Mouse (Mus musculus) heart, postnatal 14 days (tissue): Measurements from ENCODE around the gene Map3k12. TPM values are rescaled to one million over a fixed set of nuclear protein-coding genes. Genes with fewer than 3 reads are reported as not detected.
A peak's percentile ranks its signal among the peaks of the same experiment; 100 is the strongest.

ENCODE experiments used
- DNase-seq, 2 experiments: peaks; one replicate each; pipeline ENCODE4 v3.0.0; 2021 to 2022
- intact Hi-C: fragments of 180-260 bp; cut with DNase I; formaldehyde crosslinking; loops from one replicate; pipeline ENCODE4 v1.15.1; 2025
- total RNA-seq, 2 experiments: library from RNA; stranded (reverse); gene quantifications; 2 replicates each; pipeline ENCODE4 v1.2.3; 2021

The Map3k12 gene
- total RNA-seq, 2 experiments from 2014 or later, result 4.7 to 4.8 TPM

- intact Hi-C loops, result loop anchor here (5.0 to 10.0 kb wide), 3 partner anchors 140 to 1908 kb away; partner anchors contain the start of gene Dazap2
- peak; percentile 77 to 84 for DNase-seq
These were observed 8.1 kb upstream of the Map3k12 start, which contains the start of gene Npff for GRCm38 (mm10) chr15:102524892-102525485. Gene Npff (minus strand): TSS chr15:102524942.

- intact Hi-C loops, result loop anchor here (10.0 kb wide), 1 partner anchor 137 kb away; no protein-coding TSS in a partner anchor
- no peak for DNase-seq
These were observed 4.6 kb upstream of the Map3k12 start for GRCm38 (mm10) chr15:102521480-102521879.

GRCm38 (mm10) chr15:102520416-102520815 lies 3.6 kb upstream of the Map3k12 start:
- intact Hi-C loops, result loop anchor here (10.0 kb wide), 1 partner anchor 136 kb away; no protein-coding TSS in a partner anchor
- DNase-seq, result no peak

- intact Hi-C loops, result loop anchor here (10.0 kb wide), 1 partner anchor 135 kb away; no protein-coding TSS in a partner anchor
- DNase-seq, result no peak
These were observed 2.6 kb upstream of the Map3k12 start for GRCm38 (mm10) chr15:102519211-102520141.

GRCm38 (mm10) chr15:102518859-102519201 lies 2.0 kb upstream of the Map3k12 start:
- intact Hi-C loops, result no loop called here
- no peak for DNase-seq

GRCm38 (mm10) chr15:102517976-102518858 lies 1.4 kb upstream of the Map3k12 start, which contains the start of gene Tarbp2:
Gene Tarbp2 (plus strand): TSS chr15:102518192.
- peak; percentile 99 for DNase-seq
- intact Hi-C loops, result no loop called here

- intact Hi-C loops, result no loop called here
These were observed 739 bp upstream of the Map3k12 start for GRCm38 (mm10) chr15:102517631-102517975.

GRCm38 (mm10) chr15:102516293-102516692 lies 571 bp downstream of the Map3k12 start:
- intact Hi-C loops, result no loop called here
- DNase-seq, result no peak

More at GRCm38 (mm10) chr15:102517631-102517975, 739 bp upstream of the Map3k12 start:
- DNase-seq, result no peak

- no peak for DNase-seq
- intact Hi-C loops, result no loop called here
These were observed 1.1 kb downstream of the Map3k12 start for GRCm38 (mm10) chr15:102515791-102516190.

GRCm38 (mm10) chr15:102515261-102515660 lies 1.6 kb downstream of the Map3k12 start:
- intact Hi-C loops, result no loop called here
- no peak for DNase-seq

GRCm38 (mm10) chr15:102513004-102513403 lies 3.9 kb downstream of the Map3k12 start:
- DNase-seq, result no peak
- intact Hi-C loops, result no loop called here

GRCm38 (mm10) chr15:102512471-102512870 lies 4.4 kb downstream of the Map3k12 start:
- intact Hi-C loops, result no loop called here
- no peak for DNase-seq

- intact Hi-C loops, result no loop called here
- no peak for DNase-seq
These were observed 4.9 kb downstream of the Map3k12 start for GRCm38 (mm10) chr15:102512010-102512409.

GRCm38 (mm10) chr15:102511285-102511833 lies 5.5 kb downstream of the Map3k12 start:
- intact Hi-C loops, result no loop called here
- DNase-seq, result no peak

GRCm38 (mm10) chr15:102510590-102511284 lies 6.1 kb downstream of the Map3k12 start:
- peak; percentile 79 to 86 for DNase-seq
- intact Hi-C loops, result no loop called here

GRCm38 (mm10) chr15:102510110-102510509 lies 6.8 kb downstream of the Map3k12 start:
- no peak for DNase-seq
- intact Hi-C loops, result no loop called here

GRCm38 (mm10) chr15:102508336-102508735 lies 8.5 kb downstream of the Map3k12 start:
- intact Hi-C loops, result loop anchor here (2.0 kb wide), 1 partner anchor 34 kb away; no protein-coding TSS in a partner anchor
- no peak for DNase-seq

GRCm38 (mm10) chr15:102507561-102507960 lies 9.3 kb downstream of the Map3k12 start:
- intact Hi-C loops, result no loop called here
- DNase-seq, result no peak

GRCm38 (mm10) chr15:102506864-102507263 lies 10.0 kb downstream of the Map3k12 start:
- intact Hi-C loops, result no loop called here
- DNase-seq, result no peak
